Mouse (Mus musculus): ENCODE measurements around the gene Galnt17. TPM values are rescaled to one million over a fixed set of nuclear protein-coding genes. Genes with fewer than 3 reads are reported as not detected.
A peak's percentile ranks its signal among the peaks of the same experiment; 100 is the strongest.

Galnt17 gene
- polyA plus RNA-seq, 1 experiment from 2014 or later = 3.6 TPM

DNA sequence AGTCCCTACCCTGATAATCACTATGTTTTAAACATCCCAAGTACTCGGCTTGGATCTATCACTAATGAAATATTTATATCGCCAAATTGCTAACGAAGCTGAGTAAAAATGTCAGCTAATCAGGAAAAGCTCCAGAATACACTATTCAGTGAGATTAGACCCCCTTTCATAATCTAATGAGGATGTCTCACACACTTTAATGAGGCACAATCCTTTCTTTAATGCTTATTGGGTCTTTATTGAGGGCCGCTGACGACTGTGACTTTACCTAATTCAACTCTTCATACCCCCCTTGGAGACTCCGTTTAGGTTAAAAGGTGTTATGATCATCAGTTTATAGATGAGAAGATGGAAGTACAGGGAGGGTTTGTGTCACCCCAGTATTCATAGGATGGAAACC lies 214.2 kb downstream of the Galnt17 start:
- H3K27ac ChIP-seq (ENCODE audit: low read depth, low read length) = peak overlapping the region; percentile 1; the same call in 1 of the 2 replicates
- ATAC-seq = no peak

GRCm38 (mm10) chr5:131089876-131090275 lies 218.4 kb downstream of the Galnt17 start:
- H3K9ac ChIP-seq (ENCODE audit: low read length) = no peak overlapping the region
- H3K4me1 ChIP-seq (ENCODE audit: control insufficient read depth, insufficient read depth, low read length) = peaks cover 4% of the 10 kb centered on the region; the same call in 1 of the 2 replicates
- H3K27me3 ChIP-seq (replicated peaks; ENCODE audit: control insufficient read depth, insufficient read depth, low read length) = no peaks in the 10 kb centered on the region
- no peak overlapping the region for H3K4me3 ChIP-seq (ENCODE audit: low read depth, low read length)
- ATAC-seq = peak; percentile 48; the same call in 1 of the 2 replicates
- WGBS = 55% methylated on average over 8 of the region's 8 CpGs
- H3K27ac ChIP-seq (ENCODE audit: low read depth, low read length) = no peak overlapping the region
- DNase-seq (ENCODE audit: low spot score) = peak; percentile 65
- no peak overlapping the region for H3K4me2 ChIP-seq (ENCODE audit: low read length)
- no peaks in the 10 kb centered on the region for H3K9me3 ChIP-seq (replicated peaks; ENCODE audit: control insufficient read depth, low read length)
- no peaks in the 10 kb centered on the region for H3K36me3 ChIP-seq (ENCODE audit: control insufficient read depth, insufficient read depth, low read length)

More for the DNA sequence above, 214.2 kb downstream of the Galnt17 start:
- H3K27me3 ChIP-seq (replicated peaks; ENCODE audit: control insufficient read depth, insufficient read depth, low read length) = no peaks in the 10 kb centered on the region
- H3K4me2 ChIP-seq (ENCODE audit: low read length) = no peak overlapping the region
- no peak overlapping the region for H3K9ac ChIP-seq (ENCODE audit: low read length)
- DNase-seq (ENCODE audit: low spot score) = peak; percentile 70
- peaks cover 2% of the 10 kb centered on the region; the same call in 1 of the 2 replicates for H3K4me1 ChIP-seq (ENCODE audit: control insufficient read depth, insufficient read depth, low read length)
- H3K36me3 ChIP-seq (ENCODE audit: control insufficient read depth, insufficient read depth, low read length) = no peaks in the 10 kb centered on the region
- H3K4me3 ChIP-seq (ENCODE audit: low read depth, low read length) = no peak overlapping the region
- 11% methylated on average over 6 of the region's 6 CpGs for WGBS
- peaks cover 8% of the 10 kb centered on the region; the same call in 1 of the 2 replicates for H3K9me3 ChIP-seq (replicated peaks; ENCODE audit: control insufficient read depth, low read length)

DNA sequence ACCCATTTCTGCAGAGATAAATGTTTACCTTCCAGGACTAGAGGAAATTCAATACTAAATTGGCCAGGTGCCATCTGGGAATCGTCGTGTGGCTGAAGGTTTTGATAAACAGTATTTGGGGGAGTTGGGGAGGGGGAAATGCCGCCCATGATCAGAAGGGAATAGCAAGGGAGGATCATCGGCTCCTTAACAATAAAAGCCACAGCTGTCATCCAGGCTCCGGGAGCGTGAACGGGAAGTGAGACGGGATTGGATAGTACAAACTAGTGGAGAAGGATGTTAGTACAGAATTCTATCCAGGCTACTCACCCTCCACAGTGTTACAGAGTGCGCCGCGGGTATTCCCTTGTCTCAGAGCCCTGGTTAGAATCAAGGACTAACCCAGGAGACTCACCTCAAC lies 219.4 kb downstream of the Galnt17 start:
- Histone ChIP-seq H3K36me3 (ENCODE audit: control insufficient read depth, insufficient read depth, low read length) (no peaks in the 10 kb centered on the region), H3K27ac (ENCODE audit: low read depth, low read length) (no peak overlapping the region), H3K4me1 (ENCODE audit: control insufficient read depth, insufficient read depth, low read length) (peaks cover 4% of the 10 kb centered on the region; the same call in 1 of the 2 replicates), H3K9ac (ENCODE audit: low read length) (no peak overlapping the region), H3K4me2 (ENCODE audit: low read length) (no peak overlapping the region), H3K9me3 (replicated peaks; ENCODE audit: control insufficient read depth, low read length) (no peaks in the 10 kb centered on the region), H3K27me3 (replicated peaks; ENCODE audit: control insufficient read depth, insufficient read depth, low read length) (no peaks in the 10 kb centered on the region), H3K4me3 (ENCODE audit: low read depth, low read length) (no peak overlapping the region)
- WGBS = 44% methylated on average over 11 of the region's 11 CpGs
- peak; percentile 25 for DNase-seq (ENCODE audit: low spot score)
- no peak for ATAC-seq

DNA sequence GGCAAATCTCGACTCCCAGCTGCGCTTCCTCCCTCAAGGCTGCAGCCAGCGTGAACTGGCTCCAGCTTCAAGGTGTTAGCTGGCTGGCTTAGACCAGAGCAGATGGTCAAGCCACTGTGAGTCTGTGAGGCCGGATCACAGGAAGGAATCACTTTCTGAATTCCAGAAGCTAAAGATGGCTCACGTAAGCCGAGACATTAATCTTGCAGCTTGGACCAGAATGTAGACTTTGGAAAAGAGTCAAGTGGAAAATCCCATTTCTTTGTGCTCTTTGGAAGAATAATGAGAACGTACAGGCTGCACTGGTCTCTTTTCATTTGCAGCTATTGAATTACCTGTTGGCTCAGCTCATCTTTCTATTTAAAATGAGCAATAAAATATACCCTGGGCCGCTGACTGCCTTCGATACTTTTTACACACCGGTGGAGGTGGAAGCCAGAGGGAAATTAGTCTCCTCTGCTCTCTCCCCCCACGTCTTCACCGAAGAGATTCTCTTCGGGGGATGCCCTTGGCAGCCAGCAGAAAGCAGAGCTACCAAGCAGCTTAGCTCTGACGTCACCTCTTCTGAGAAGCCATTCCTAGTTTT lies 225.1 kb downstream of the Galnt17 start:
- Histone ChIP-seq H3K9me3 (replicated peaks; ENCODE audit: control insufficient read depth, low read length) (no peaks in the 10 kb centered on the region), H3K4me2 (ENCODE audit: low read length) (peak overlapping the region; percentile 6; the same call in 1 of the 2 replicates), H3K27ac (ENCODE audit: low read depth, low read length) (peak overlapping the region; percentile 63), H3K9ac (ENCODE audit: low read length) (no peak overlapping the region), H3K4me1 (ENCODE audit: control insufficient read depth, insufficient read depth, low read length) (peaks cover 8% of the 10 kb centered on the region), H3K27me3 (replicated peaks; ENCODE audit: control insufficient read depth, insufficient read depth, low read length) (no peaks in the 10 kb centered on the region), H3K36me3 (ENCODE audit: control insufficient read depth, insufficient read depth, low read length) (no peaks in the 10 kb centered on the region), H3K4me3 (ENCODE audit: low read depth, low read length) (no peak overlapping the region)
- ATAC-seq (peak; percentile 40; the same call in 1 of the 2 replicates), DNase-seq (ENCODE audit: low spot score) (peak; percentile 64)
- 39% methylated on average over 14 of the region's 14 CpGs for WGBS

DNA sequence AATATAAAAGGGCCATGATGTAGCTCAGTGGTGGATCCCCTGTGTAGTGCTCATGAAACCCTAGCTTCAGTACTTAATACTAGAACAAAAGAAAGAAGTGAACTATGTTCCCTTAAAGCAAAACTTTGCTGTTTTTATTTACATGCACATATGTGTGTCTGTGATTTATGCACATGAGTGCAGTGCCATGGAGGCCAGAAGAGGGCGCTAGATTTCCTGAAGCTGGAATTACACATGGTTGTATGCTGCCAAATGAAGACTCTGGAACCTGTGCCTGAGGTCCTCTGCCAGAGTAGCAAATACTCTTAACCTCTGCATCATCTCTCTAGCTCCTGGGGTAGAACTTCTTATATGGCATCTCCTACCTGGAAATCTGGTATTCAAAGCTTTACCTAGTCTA lies 230.6 kb downstream of the Galnt17 start:
- Histone ChIP-seq H3K9ac (ENCODE audit: low read length) (no peak overlapping the region), H3K27ac (ENCODE audit: low read depth, low read length) (no peak overlapping the region), H3K9me3 (replicated peaks; ENCODE audit: control insufficient read depth, low read length) (no peaks in the 10 kb centered on the region), H3K4me1 (ENCODE audit: control insufficient read depth, insufficient read depth, low read length) (no peaks in the 10 kb centered on the region), H3K4me3 (ENCODE audit: low read depth, low read length) (no peak overlapping the region), H3K27me3 (replicated peaks; ENCODE audit: control insufficient read depth, insufficient read depth, low read length) (no peaks in the 10 kb centered on the region), H3K36me3 (ENCODE audit: control insufficient read depth, insufficient read depth, low read length) (no peaks in the 10 kb centered on the region), H3K4me2 (ENCODE audit: low read length) (no peak overlapping the region)
- ATAC-seq (no peak), DNase-seq (ENCODE audit: low spot score) (no peak)
- 47% methylated on average over 1 of the region's 1 CpGs for WGBS

- no peaks in the 10 kb centered on the region for H3K36me3 ChIP-seq (ENCODE audit: control insufficient read depth, insufficient read depth, low read length)
- H3K9ac ChIP-seq (ENCODE audit: low read length) = no peak overlapping the region
- ATAC-seq (no peak), DNase-seq (ENCODE audit: low spot score) (no peak)
- WGBS = 90% methylated on average over 7 of the region's 7 CpGs
- no peak overlapping the region for H3K4me2 ChIP-seq (ENCODE audit: low read length)
- no peak overlapping the region for H3K4me3 ChIP-seq (ENCODE audit: low read depth, low read length)
- H3K27me3 ChIP-seq (replicated peaks; ENCODE audit: control insufficient read depth, insufficient read depth, low read length) = no peaks in the 10 kb centered on the region
- H3K27ac ChIP-seq (ENCODE audit: low read depth, low read length) = no peak overlapping the region
- no peaks in the 10 kb centered on the region for H3K9me3 ChIP-seq (replicated peaks; ENCODE audit: control insufficient read depth, low read length)
- H3K4me1 ChIP-seq (ENCODE audit: control insufficient read depth, insufficient read depth, low read length) = no peaks in the 10 kb centered on the region
These were observed 232.5 kb downstream of the Galnt17 start for GRCm38 (mm10) chr5:131075795-131076194.

- Histone ChIP-seq H3K27me3 (replicated peaks; ENCODE audit: control insufficient read depth, insufficient read depth, low read length) (no peaks in the 10 kb centered on the region), H3K9me3 (replicated peaks; ENCODE audit: control insufficient read depth, low read length) (no peaks in the 10 kb centered on the region), H3K4me2 (ENCODE audit: low read length) (no peak overlapping the region), H3K4me3 (ENCODE audit: low read depth, low read length) (no peak overlapping the region), H3K27ac (ENCODE audit: low read depth, low read length) (no peak overlapping the region), H3K36me3 (ENCODE audit: control insufficient read depth, insufficient read depth, low read length) (no peaks in the 10 kb centered on the region), H3K9ac (ENCODE audit: low read length) (no peak overlapping the region), H3K4me1 (ENCODE audit: control insufficient read depth, insufficient read depth, low read length) (no peaks in the 10 kb centered on the region)
- ATAC-seq = no peak
- 55% methylated on average over 4 of the region's 4 CpGs for WGBS
- DNase-seq (ENCODE audit: low spot score) = no peak
These were observed 234.0 kb downstream of the Galnt17 start for GRCm38 (mm10) chr5:131074295-131074694.

DNA sequence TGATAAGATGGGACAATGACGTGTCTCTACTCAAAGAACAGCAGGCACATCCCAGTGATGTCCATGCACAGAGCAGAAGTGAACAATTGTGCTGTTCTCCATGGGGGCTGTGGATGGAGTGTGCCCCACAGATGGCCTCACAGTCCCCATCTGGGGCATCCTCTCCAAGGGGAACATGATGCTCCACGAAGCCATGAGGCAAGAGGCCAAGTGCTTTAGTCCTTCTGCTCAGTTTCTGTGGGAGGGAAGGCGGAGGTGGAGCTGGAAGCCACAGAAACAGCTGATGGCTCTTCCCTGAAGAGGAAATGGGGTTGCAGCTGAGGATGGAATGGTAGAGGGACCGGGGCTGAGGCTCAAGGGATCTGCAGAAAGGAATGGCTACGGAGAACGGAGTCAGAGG lies 243.1 kb downstream of the Galnt17 start:
- WGBS = 84% methylated on average over 6 of the region's 6 CpGs
- H3K9me3 ChIP-seq (replicated peaks; ENCODE audit: control insufficient read depth, low read length) = no peaks in the 10 kb centered on the region
- no peak for ATAC-seq
- no peak overlapping the region for H3K4me3 ChIP-seq (ENCODE audit: low read depth, low read length)
- no peak overlapping the region for H3K27ac ChIP-seq (ENCODE audit: low read depth, low read length)
- H3K27me3 ChIP-seq (replicated peaks; ENCODE audit: control insufficient read depth, insufficient read depth, low read length) = no peaks in the 10 kb centered on the region
- H3K36me3 ChIP-seq (ENCODE audit: control insufficient read depth, insufficient read depth, low read length) = no peaks in the 10 kb centered on the region
- no peak for DNase-seq (ENCODE audit: low spot score)
- H3K4me2 ChIP-seq (ENCODE audit: low read length) = no peak overlapping the region
- no peak overlapping the region for H3K9ac ChIP-seq (ENCODE audit: low read length)
- H3K4me1 ChIP-seq (ENCODE audit: control insufficient read depth, insufficient read depth, low read length) = no peaks in the 10 kb centered on the region

DNA sequence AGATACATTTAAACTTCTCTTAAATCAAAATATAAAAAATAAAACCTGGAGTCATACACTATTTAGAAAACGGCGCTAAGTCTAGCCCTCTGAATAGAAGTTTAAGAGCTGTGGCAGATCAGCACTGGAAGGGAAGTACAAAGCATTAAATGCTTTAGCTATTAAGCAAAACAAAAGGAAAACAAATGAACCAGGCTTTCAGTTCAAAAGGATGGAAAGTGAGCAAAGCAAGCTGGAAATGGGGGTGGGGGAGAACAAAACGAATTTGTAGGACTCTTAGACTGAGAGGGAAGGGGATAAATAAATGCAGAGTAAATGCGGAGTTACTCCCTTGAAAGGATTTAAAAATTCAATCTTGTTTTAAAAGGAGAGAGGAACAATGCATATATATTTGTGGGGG lies 259.8 kb downstream of the Galnt17 start:
- Histone ChIP-seq H3K4me2 (ENCODE audit: low read length) (no peak overlapping the region), H3K27ac (ENCODE audit: low read depth, low read length) (no peak overlapping the region), H3K27me3 (replicated peaks; ENCODE audit: control insufficient read depth, insufficient read depth, low read length) (no peaks in the 10 kb centered on the region), H3K4me1 (ENCODE audit: control insufficient read depth, insufficient read depth, low read length) (no peaks in the 10 kb centered on the region), H3K4me3 (ENCODE audit: low read depth, low read length) (no peak overlapping the region), H3K36me3 (ENCODE audit: control insufficient read depth, insufficient read depth, low read length) (no peaks in the 10 kb centered on the region), H3K9me3 (replicated peaks; ENCODE audit: control insufficient read depth, low read length) (0 out of 2 replicates have a peak, but pooled peaks cover 3% of the 10 kb centered on the region), H3K9ac (ENCODE audit: low read length) (no peak overlapping the region)
- ATAC-seq (no peak), DNase-seq (ENCODE audit: low spot score) (peak; percentile 48)
- WGBS = 10% methylated on average over 4 of the region's 4 CpGs
